Mouse (Mus musculus) kidney, adult 18-20 months (tissue): ENCODE measurements around the gene Cbx5.

Experiments used
- DNase-seq: peaks from one replicate; pipeline ENCODE4 v3.0.0; 2021

Gene Cbx5

GRCm38 (mm10) chr15:103214149-103214548 is 25.5 kb downstream of the Cbx5 start:
- DNase-seq, result no peak

GRCm38 (mm10) chr15:103205156-103205555 is 34.5 kb downstream of the Cbx5 start:
- no peak for DNase-seq

GRCm38 (mm10) chr15:103202088-103202793 is 37.4 kb downstream of the Cbx5 start:
- peak; percentile 36 for DNase-seq

- no peak for DNase-seq
These were observed 41.8 kb downstream of the Cbx5 start for GRCm38 (mm10) chr15:103197785-103198184.

GRCm38 (mm10) chr15:103196835-103197234 is 42.8 kb downstream of the Cbx5 start:
- DNase-seq, result no peak

GRCm38 (mm10) chr15:103193606-103194005 is 46.0 kb downstream of the Cbx5 start:
- DNase-seq, result peak; percentile 50

- DNase-seq, result peak; percentile 64
These were observed 48.8 kb downstream of the Cbx5 start for GRCm38 (mm10) chr15:103190531-103191462.

- no peak for DNase-seq
These were observed 49.5 kb downstream of the Cbx5 start for GRCm38 (mm10) chr15:103190083-103190482.

GRCm38 (mm10) chr15:103187803-103188202 is 51.8 kb downstream of the Cbx5 start:
- DNase-seq, result no peak

GRCm38 (mm10) chr15:103185462-103186198 is 54.0 kb downstream of the Cbx5 start:
- peak; percentile 68 for DNase-seq

- DNase-seq, result no peak
These were observed 55.7 kb downstream of the Cbx5 start for GRCm38 (mm10) chr15:103183651-103184610.

- peak; percentile 70 for DNase-seq
These were observed 56.5 kb downstream of the Cbx5 start for GRCm38 (mm10) chr15:103183135-103183534.

GRCm38 (mm10) chr15:103182166-103182790 is 57.3 kb downstream of the Cbx5 start:
- DNase-seq, result peak; percentile 86

- no peak for DNase-seq
These were observed 59.2 kb downstream of the Cbx5 start for GRCm38 (mm10) chr15:103180406-103180805.

GRCm38 (mm10) chr15:103178767-103179166 is 60.8 kb downstream of the Cbx5 start:
- no peak for DNase-seq

GRCm38 (mm10) chr15:103178137-103178536 is 61.5 kb downstream of the Cbx5 start:
- peak; percentile 58 for DNase-seq

GRCm38 (mm10) chr15:103177611-103178041 is 62.0 kb downstream of the Cbx5 start:
- DNase-seq, result no peak

GRCm38 (mm10) chr15:103176874-103177421 is 62.7 kb downstream of the Cbx5 start:
- DNase-seq, result peak; percentile 96

- peak; percentile 43 for DNase-seq
These were observed 66.4 kb downstream of the Cbx5 start for GRCm38 (mm10) chr15:103173251-103173650.

GRCm38 (mm10) chr15:103172537-103172936 is 67.1 kb downstream of the Cbx5 start:
- peak; percentile 75 for DNase-seq

- peak; percentile 69 for DNase-seq
These were observed 68.3 kb downstream of the Cbx5 start for GRCm38 (mm10) chr15:103171276-103171675.
